Mouse (Mus musculus) naive thymus-derived CD4-positive, alpha-beta T cell, adult 2 months (primary cell): ENCODE results near the gene Cfap100.
A peak's percentile ranks its signal among the peaks of the same experiment; 100 is the strongest.

Experiments used
- DNase-seq: peaks from one replicate; pipeline ENCODE4 v3.0.0-alpha.2; 2011; ENCODE audit warnings: low read depth

Gene Cfap100

DNA sequence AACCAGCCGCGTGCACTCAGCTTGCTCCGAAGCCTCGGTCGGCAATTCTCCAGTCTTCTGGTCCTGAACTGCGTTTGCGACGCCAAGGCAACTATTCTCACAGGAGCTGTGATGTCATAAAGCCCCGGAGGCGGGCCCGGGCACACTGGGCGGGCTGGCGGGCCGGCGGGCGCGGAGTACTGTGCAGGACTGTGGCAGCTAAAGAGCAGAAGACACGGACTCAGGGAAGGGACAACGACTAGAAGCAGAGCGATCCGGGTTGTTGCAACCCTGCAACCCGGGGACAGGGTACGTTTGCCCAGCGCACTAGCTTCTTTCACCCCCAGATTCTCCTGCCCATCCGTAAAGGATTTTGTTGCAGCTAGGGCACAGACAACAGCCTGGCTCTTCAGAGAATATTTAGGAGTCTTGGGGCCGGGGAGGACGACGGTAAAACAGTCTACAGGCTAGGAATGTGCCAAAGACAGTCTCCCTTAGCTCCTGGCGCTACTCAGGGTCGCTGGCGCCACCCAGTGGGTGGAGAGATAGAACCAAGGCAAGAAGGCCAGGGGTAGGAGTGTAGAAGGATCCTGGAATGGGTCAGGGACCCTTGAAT is at the start of gene Cfap100:
TSS of gene Cfap100 (minus strand) at position 418 of the 595 bp plus-strand sequence.
- peak; percentile 7 for DNase-seq

DNA sequence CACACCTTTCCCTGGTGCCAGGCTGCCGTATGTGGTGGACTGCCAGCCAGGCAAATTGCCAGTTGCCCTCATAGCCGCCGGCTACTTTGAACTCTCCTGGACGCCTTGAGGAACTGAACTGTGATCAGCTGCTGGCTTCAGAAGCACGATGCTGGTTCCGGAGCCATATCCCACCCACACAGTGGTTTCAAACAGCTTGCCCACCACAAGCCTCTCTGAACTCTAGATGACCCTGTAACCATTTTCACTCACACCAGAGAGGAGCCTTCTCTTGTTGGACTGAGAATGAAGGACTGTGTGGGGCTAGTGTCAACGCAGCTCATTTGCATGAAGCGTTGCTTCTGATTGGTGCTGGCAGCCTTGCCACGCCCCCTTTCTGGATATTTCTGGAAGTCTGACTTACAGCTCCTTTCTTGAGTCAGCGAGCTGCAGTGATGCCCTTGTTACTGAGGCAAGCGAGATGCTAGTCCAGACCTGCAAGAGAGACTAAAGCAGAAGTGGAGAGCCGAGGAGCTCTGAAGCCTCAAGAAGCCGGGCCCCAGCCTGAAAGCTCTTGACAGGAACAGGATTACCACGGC is 48.4 kb upstream of the Cfap100 start:
- no peak for DNase-seq

DNA sequence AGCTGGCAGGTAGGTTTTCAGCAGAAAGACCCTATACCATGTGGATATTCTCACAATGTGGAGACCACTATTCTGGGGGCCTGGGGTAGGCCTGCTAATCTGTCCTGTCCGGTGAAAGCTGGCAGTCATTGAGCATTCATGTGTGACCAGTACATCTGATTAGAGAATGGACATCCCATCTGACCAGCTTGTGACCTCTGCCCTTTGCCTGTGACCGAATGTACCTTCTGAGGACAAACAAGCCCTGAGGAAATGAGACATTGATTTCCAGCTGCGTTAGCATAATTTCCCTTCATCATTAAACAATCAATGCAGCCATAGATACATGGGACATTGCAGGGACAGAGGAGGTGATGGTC is 47.2 kb upstream of the Cfap100 start:
- no peak for DNase-seq

DNA sequence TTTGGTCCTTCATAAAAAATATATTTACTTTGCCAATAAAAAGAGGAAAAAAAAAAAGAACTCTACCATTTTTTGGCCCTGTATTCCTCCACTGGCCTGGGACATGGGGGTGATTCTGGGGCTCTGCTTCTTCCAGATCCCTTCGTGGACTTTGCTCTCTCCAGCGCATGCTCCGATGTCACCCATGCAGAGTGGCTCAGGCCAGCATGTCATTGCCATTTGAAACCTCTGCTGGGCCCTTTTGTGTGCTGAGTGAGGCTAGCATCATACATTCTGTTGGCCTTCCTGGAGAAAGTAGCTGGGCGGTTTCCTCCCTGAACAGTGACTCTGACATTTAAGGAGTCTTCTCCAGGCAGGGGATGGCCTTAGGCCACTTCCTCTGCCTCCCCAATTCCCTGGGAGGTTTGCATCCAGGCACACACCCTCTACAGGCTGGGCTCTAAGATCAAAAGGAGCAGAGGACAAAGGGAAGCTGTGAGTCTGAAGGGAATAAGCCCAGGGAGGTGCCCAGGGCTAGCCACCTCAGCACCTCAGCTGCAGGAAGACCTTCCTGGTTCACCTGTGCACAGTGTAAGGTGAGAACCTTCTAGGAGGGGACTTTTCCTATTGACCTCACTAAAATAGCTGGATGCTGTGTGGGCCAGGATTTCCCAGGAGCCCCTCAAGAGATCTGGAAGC is 46.7 kb upstream of the Cfap100 start:
- DNase-seq = no peak

DNA sequence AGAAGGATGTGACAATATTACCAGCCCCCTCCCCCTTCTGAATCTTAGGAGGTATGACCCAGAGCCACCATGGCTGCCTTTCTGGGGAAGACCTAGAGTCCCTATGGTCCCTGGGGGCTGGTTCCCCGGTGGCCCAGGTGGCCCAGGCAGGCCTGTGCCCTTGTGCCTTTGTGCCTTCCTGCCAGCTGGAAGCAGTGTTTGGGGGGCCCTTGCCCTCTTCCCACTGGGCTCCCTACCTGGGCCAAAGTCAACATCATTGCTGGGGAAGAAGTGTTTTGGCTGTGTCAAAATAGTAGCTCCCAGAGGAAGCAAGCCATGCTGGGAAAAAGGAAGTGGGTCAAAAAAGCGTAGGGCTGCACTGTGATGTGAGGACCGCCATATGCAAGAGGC is 45.8 kb upstream of the Cfap100 start:
- no peak for DNase-seq

DNA sequence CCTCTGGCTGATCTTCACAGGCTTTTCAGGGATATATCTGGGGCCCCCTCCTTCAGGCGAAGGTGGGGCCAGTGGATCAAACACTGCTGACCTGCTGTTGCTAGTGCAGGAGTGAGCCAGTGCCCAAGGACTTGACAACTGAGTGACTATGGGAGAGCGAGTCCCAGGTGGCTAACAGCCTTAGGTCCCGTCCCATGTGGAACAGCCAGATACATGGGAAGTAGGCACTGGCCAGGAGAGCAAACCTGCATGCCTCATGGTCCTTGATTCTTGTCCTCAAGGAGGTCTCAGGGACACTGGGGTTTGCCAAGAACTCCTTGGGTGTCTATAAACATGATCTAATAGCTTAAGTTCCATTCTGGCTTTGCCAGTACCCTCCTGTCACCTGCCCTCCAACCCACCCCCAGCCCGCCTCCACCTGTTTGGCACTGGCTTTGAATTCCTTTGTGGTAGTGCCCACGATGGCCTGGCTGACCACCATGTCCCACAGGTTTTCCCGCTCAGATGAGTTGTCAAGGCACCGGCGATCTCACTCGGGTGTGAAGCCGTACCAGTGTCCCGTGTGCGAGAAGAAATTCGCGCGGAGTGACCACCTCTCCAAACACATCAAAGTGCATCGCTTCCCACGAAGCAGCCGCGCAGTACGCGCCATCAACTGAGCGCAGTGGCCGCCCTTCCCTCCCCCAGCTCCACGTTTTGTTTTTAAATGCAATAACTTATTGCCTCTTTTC is 45.2 kb upstream of the Cfap100 start:
- DNase-seq = no peak

DNA sequence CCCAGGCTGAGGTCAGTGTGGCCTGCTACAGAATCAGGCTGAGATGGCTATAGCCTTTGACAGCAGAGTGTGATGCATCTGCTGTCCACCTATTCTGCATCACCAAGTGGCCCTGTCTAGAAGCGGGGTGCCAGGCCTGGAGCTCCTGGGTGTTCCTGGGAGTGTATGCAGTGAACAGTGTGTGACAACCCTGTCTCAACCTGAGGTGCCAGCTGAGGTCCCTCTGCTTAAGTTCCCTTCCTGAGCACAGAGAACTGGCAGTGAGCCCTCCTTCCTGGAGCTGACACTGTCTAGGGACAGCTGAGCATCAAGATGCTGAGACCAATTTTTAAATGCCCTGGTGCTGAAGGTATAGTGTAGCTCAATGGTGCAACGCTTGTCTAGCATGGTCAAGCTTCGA is 44.1 kb upstream of the Cfap100 start:
- DNase-seq = no peak

DNA sequence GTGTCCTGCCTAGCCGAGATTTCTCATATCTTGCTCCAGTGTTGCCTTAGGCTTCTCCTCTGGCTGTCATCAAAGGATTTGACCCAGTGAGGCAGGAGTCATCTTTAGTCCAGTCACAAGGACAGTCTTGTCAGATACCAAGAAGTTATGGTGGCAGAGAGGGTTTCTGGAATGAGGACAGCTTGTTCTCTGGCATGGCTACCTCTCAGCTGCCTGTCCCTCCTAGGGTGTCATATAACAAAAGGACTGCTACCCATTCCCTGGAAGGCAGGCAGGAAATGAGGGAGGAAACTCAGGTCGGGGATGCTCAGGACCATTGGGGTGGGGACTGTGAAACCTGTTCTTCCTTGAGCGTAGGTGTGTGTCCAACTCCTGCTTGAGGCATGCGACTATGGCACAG is 43.5 kb upstream of the Cfap100 start:
- DNase-seq = no peak

DNA sequence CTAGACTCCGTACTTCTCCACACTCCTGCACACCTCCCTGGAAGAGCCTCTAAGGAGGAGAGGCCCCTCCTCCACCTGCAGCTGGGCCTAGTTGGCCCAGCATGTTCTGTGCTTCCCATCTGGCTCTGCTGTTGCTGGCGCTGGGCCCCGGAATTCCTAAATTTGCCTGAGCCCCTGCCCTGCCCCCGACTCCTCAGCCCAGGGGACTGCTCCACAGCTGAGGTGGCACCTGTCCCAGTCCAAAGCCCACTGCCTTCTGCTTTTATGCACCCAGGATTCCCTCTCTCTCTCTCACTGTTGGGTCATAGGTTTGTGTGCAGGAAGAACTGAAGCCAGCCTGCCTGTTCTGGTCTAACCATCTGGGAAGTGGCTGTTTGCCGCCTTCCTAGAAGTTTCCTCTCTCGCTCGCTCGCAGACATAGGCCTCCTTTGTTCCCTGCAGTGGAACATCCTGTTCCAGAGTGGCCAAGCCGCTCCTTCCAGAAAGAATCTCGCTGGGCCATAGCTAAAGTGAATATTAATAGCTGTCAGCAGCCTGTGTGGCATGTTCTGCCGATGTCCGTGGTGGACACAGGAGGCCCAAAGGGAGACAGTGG is 42.4 kb upstream of the Cfap100 start:
- DNase-seq = no peak

DNA sequence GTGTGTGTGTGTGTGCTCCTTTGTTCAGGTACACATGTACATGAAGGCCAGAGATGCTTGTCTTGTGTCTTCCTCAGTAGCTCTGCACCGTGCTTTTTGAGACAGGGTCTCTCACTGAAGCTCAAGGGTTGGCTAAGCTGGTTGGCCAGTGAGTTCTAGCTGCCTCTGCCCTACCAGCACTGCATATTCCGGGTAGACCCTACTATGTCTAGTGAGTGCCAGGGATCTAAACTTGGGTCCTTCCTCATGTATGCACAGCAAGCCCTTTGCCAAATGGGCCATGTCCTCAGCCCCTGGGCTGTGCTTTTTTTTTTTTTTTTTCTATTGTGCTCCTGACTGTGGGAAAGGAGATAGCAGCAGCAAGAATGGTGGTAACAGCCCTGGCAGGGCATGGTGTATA is 41.7 kb upstream of the Cfap100 start:
- no peak for DNase-seq

DNA sequence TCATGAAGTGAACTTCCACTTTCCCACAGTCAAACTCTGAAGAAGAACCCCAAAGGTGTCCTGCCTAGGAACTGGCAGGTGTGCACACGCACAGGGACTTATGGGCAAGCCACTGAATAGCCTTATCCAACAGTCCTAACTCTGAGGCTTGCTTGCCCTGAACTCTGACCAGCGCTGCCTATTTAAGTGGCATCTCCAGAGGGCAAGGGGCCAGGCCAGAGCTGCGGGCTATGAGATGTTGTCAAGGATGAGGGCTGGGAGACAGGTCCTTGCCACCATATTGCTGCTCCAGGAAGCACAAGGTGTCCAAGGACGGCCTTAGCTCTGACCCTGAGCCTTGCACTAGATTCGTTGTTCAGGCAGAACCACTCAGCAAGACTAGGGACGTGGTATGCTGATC is 40.4 kb upstream of the Cfap100 start:
- DNase-seq = no peak

DNA sequence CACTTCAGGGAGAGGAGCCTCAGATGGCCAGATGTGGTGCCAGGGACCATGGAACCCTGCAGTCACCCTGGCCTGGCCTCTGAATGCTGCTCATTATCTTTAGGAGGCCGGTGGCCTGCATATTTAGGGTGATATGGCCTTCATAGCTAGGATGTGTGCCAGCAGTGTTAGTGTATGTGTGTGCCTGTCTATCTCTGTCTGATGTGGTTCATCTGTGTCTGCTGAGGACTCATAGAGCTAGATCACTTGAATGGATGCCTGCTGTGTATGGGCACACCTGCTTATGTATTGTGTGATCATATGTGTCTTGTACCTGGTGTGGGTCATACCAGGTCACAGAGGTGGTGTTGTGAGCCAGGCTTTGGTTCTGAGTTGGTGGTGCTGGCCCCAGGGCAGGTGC is 39.6 kb upstream of the Cfap100 start:
- no peak for DNase-seq

DNA sequence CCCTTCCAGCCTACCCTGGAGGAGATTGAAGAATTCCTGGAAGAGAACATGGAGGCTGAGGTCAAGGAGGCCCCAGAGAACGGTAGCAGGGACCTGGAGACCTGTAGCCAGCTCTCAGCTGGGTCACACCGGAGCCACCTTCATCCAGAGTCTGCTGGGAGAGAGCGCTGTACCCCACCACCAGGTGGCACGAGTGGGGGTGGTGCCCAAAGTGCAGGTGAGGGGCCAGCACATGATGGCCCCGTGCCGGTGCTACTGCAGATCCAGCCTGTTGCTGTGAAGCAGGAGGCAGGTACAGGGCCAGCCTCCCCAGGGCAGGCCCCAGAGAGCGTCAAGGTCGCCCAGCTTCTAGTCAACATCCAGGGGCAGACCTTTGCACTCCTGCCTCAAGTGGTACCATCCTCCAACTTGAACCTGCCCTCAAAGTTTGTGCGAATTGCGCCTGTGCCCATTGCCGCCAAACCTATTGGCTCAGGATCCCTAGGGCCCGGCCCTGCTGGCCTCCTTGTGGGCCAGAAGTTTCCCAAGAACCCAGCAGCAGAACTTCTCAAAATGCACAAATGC is 38.3 kb upstream of the Cfap100 start:
- no peak for DNase-seq

DNA sequence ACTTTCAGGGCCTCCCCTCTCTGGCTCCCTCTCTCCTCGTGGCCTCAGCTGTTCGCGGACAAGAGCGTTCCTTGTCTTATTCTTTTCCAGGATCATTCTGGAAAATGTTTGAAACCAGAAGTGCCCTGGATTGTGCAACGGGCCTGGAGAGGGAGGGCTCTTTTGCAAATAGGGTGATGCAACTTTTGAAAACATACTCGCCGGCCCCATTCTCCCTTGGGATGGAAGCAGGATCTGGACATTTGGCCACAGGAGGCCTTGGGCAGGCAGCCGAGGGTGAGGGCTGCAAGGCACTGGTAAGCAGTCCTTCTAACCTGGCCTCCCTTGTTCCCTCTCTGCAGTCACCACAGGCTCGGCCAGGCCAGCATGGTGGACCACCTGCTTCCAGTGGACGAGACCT is 37.5 kb upstream of the Cfap100 start:
- DNase-seq = no peak

DNA sequence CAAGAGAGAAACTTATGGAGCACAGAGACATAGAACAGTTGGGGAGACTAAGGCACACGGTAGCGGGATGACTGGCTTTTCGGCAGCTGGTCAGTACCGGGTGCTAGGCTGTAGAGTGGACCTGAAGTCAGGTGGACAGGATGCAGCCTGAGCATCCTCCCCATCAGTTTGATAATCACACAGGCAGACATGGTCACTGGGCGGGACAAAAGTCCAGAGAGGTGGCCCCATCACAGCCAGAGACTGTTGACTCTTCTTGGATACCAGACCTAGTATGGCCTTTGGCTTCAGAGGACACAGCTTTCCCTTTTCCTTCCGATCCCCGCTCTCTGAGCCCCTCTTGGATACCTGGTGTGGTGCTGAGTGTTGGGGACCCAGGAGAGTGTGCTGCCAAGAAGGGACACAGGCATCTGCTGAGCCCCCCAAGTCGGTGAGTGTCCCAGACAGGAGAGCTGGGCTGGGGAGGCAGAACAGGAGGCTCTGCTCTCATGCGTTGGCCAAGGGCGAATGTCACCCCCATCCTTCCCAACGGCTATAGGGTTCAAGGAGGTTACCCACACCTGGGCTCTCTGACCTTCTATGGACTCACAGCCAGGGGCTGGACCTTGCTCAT is 36.5 kb upstream of the Cfap100 start:
- no peak for DNase-seq

DNA sequence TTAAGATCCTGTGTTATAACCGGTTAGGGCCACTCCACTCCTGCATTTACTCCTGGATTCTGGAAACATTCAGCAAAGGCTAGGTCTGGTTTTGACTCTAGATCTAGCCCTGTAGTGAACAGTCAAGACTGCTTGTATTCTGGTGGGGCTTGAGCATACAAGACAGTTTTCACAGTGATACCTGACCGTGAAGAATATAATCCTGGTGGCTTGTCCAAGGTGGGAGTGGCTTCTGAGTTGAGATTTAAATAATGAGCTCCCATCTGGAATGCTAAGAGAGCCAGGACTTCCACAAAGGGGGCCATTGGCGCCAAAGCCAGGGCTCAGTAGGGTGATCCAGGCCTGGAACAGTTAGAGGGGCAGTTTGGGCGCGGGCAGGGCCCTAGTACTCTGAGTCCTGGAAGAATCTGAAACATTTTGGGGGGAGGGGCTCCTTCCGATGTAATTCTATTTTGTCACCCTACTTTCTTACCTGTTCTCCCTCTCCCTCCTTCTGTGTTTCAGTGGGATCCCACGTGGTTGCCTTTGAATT is 35.4 kb upstream of the Cfap100 start:
- no peak for DNase-seq

DNA sequence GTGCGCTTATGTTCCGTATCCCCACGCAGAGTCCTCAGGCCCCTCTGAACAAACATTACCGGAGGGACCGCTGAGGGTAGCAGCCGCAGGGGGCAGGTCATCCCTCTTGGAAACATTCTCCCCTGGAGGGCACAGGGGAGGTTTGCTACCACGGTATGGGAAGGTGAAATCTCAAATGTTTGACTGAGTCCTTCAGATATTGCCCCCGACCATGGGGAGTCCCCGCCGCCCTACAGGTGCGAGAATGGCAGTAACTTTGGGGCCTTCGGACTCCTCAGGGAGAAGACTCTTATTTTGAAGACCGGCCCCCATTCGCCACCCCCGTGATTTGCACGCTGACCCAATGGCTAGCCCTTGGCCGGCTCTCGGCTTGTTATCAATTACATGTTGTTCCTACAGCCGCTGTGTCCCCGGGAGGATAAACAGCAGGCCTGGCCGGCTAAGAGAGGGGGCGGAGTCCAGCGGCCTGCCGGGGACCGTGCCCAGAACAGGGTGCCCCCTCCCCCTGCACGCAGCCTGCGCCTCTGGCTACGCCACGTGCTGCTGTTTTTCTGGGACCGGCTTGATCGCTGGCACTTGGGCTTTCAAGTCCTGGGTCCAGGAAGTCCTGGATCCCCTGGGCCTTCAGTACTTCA is 34.7 kb upstream of the Cfap100 start:
- no peak for DNase-seq

DNA sequence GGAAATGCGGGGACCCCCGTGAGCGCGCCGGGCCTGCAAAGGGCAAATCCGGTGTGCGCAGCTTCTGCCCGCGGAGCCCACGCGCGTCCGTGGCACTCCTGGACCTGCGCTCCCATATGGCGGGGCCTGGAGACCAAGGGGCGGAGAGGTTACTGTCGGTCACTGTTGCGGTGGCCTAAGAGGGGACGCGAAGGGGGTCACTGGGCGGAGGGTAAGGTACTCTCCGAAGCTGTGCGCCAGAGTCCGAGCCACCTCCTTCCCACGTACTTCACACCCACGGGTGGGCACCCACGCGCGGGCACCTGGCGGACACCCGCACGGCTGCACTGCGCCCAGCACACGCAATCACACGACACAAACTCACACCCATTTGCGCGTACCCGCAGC is 34.2 kb upstream of the Cfap100 start:
- DNase-seq = no peak

DNA sequence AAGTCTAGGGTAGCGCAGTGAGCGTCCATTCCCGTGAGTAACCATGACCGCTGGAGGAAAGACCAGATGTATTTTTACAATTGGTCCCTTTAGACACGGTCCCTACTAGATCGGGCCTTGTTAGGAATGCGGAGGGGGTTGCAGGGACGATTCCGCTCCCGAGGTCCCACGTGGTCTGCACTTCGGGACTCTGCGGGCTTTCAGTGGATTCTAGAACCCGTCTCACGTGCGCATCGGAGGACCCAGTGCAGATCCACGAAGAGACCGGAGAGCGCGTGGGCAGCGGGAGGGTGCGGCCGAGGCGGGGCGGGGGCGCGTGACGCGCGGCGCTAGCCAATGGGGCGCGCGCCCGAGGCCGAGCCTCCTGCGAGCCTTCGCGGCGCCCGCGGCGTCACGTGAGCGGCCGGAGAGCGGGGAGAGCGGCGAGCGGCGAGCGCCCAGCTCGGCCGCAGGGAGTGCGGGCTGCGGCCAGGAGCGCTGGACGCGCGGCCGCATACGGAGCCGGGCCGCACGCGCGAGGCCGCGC is 33.6 kb upstream of the Cfap100 start, which contains the start of gene Klf15:
TSS of gene Klf15 (plus strand) at position 396 of the 526 bp plus-strand sequence.
- no peak for DNase-seq

DNA sequence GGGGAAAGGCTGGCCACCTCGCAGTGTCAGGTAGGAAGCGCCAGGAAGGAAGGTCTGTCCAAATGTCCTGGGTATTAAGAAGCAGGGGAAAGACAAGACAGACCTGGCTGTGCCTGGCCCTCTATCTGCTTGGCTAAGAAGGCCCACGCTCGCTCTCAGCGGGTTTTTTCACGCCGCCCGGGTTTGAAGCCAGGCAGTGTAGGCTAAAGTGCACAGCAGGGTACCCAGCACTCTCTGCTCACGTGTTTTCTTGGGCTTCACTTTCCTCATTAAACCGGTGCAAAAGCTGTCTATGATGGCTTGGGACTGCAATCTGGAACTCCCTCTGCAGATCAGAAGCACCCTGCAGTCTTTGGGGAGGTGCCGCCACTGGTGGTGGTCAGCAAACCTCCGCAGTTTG is 33.2 kb upstream of the Cfap100 start:
- no peak for DNase-seq

DNA sequence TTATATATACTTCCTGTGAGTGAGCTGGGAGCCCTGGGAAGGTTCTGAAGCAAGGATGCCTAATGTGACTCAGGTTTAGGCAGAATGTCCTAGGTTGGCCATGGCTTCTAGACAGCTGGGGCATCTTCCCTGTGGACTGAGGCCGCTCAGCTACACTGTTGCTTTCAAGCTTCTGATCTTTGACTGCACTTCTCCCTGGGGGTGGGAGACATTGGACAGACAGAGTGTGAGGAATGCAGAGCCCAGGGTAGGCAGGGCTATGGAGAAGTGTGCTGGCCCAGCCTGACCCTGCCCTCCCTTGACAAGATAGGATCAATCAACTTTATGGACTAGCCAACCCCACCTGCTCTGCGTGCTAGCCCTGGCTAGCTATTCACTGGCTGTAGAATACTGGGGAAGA is 32.6 kb upstream of the Cfap100 start:
- DNase-seq = no peak
